Mouse (Mus musculus) thymus, postnatal 10 days (tissue): ENCODE measurements around the gene Hpcal1.
A peak's percentile ranks its signal among the peaks of the same experiment; 100 is the strongest.

Source experiments
- DNase-seq, 2 experiments: peaks; one replicate each; pipeline ENCODE4 v3.0.0; 2021; ENCODE audit warnings: low spot score in 2 of 2

Gene Hpcal1

GRCm38 (mm10) chr12:17686116-17686515 lies 4.5 kb upstream of the Hpcal1 start:
- peak; percentile 41 to 51 for DNase-seq

- DNase-seq: no peak
Observed at GRCm38 (mm10) chr12:17688913-17689312, 1.7 kb upstream of the Hpcal1 start.

- peak in 1 of 2 experiments; percentile 11 for DNase-seq
Observed at GRCm38 (mm10) chr12:17689931-17690563, 609 bp upstream of the Hpcal1 start.

- DNase-seq: peak; percentile 64 to 65
Observed at GRCm38 (mm10) chr12:17691320-17691876, 742 bp downstream of the Hpcal1 start.

GRCm38 (mm10) chr12:17691891-17692321 lies 1.2 kb downstream of the Hpcal1 start:
- DNase-seq: peak; percentile 57 to 66

- DNase-seq: peak in 1 of 2 experiments; percentile 17
Observed at GRCm38 (mm10) chr12:17692356-17692755, 1.7 kb downstream of the Hpcal1 start.

GRCm38 (mm10) chr12:17692953-17693352 lies 2.3 kb downstream of the Hpcal1 start:
- no peak for DNase-seq

- DNase-seq: peak; percentile 25 to 55
Observed at GRCm38 (mm10) chr12:17694589-17695115, 4.0 kb downstream of the Hpcal1 start.

- no peak for DNase-seq
Observed at GRCm38 (mm10) chr12:17696395-17696794, 5.7 kb downstream of the Hpcal1 start.

GRCm38 (mm10) chr12:17698934-17699333 lies 8.3 kb downstream of the Hpcal1 start:
- no peak for DNase-seq

- no peak for DNase-seq
Observed at GRCm38 (mm10) chr12:17699480-17699879, 8.8 kb downstream of the Hpcal1 start.

- no peak for DNase-seq
Observed at GRCm38 (mm10) chr12:17701131-17701720, 10.6 kb downstream of the Hpcal1 start.

GRCm38 (mm10) chr12:17701795-17702194 lies 11.1 kb downstream of the Hpcal1 start:
- no peak for DNase-seq

- DNase-seq: no peak
Observed at GRCm38 (mm10) chr12:17702257-17702943, 11.7 kb downstream of the Hpcal1 start.

GRCm38 (mm10) chr12:17702944-17703335 lies 12.3 kb downstream of the Hpcal1 start:
- no peak for DNase-seq

GRCm38 (mm10) chr12:17703866-17704265 lies 13.2 kb downstream of the Hpcal1 start:
- DNase-seq: no peak

- no peak for DNase-seq
Observed at GRCm38 (mm10) chr12:17707472-17707871, 16.8 kb downstream of the Hpcal1 start.

GRCm38 (mm10) chr12:17709451-17709850 lies 18.8 kb downstream of the Hpcal1 start:
- DNase-seq: no peak

- no peak for DNase-seq
Observed at GRCm38 (mm10) chr12:17709926-17710746, 19.5 kb downstream of the Hpcal1 start.

GRCm38 (mm10) chr12:17710747-17711092 lies 20.1 kb downstream of the Hpcal1 start:
- DNase-seq: no peak

GRCm38 (mm10) chr12:17711731-17712388 lies 21.2 kb downstream of the Hpcal1 start:
- no peak for DNase-seq
